In genomic region chr12:87388122-87388774, GRCm38 (mm10) we compare ENCODE assay signal across 8 mouse cellular contexts. TPM values are rescaled to one million over a fixed set of nuclear protein-coding genes. Genes with fewer than 3 reads are reported as not detected.
DNase-seq lines count a peak whose midpoint lies in the region; ATAC-seq and TF ChIP-seq lines count a peak whose summit lies in the region.

Gene Sptlc2 (minus strand): TSS chr12:87388355.

- no peaks in the 10 kb centered on the region for H3K27me3 ChIP-seq in forebrain, embryonic 15.5 days

- peak; percentile 88 for TF ChIP-seq POLR2A in lung, adult 2 months (IDR thresholded peaks at IDR 0.05; ENCODE audit: borderline replicate concordance, extremely low read depth, low read depth, low read length)

- no peak for TF ChIP-seq CTCF in lung, adult 2 months (IDR thresholded peaks at IDR 0.05; ENCODE audit: insufficient read depth, low read length)

- intact Hi-C loops in heart, postnatal 25 days (cut with DNase I), result loop anchor here (2.0 to 5.0 kb wide), 2 partner anchors 21 to 121 kb away; partner anchors contain the start of genes Ahsa1 and Vipas39

- H3K9me3 ChIP-seq in ES-E14 (ENCODE audit: control insufficient read depth, insufficient read depth, low read depth, low read length), result no peaks in the 10 kb centered on the region
- H3K9me3 ChIP-seq in forebrain, embryonic 15.5 days, result no peaks in the 10 kb centered on the region

- peak within 1 kb of the TSS; percentile 45 for H3K27ac ChIP-seq in ES-E14 (ENCODE audit: insufficient read depth, low read depth, low read length, poor library complexity, severe bottlenecking)
- H3K27ac ChIP-seq in forebrain, embryonic 15.5 days (replicated peaks), result peak within 1 kb of the TSS; percentile 81

- peaks cover 0 to 4% of the 10 kb centered on the region in 2 experiments; a peak in 1 of 4 replicates for H3K4me1 ChIP-seq in ES-E14 (ENCODE audit: control insufficient read depth in 2 of 2, insufficient read depth in 2 of 2, low read length in 2 of 2, poor library complexity in 1 of 2)
- peaks cover 22% of the 10 kb centered on the region for H3K4me1 ChIP-seq in forebrain, embryonic 15.5 days
- H3K4me1 ChIP-seq in lung, adult 2 months (ENCODE audit: control insufficient read depth, insufficient read depth, low read length), result peaks cover 7% of the 10 kb centered on the region

- peak within 1 kb of the TSS; percentile 95 to 99 for H3K4me3 ChIP-seq in ES-E14 (ENCODE audit: insufficient read depth in 1 of 2, low read depth in 1 of 2, low read length in 2 of 2, poor library complexity in 1 of 2, severe bottlenecking in 1 of 2)
- H3K4me3 ChIP-seq in forebrain, embryonic 15.5 days, result peak within 1 kb of the TSS; percentile 88
- H3K4me3 ChIP-seq in lung, adult 2 months (replicated peaks; ENCODE audit: extremely low read depth, low read depth, low read length), result peak within 1 kb of the TSS; percentile 91

- WGBS in forebrain, embryonic 15.5 days, result under 1% methylated on average over 45 of the region's 45 CpGs
- 0% methylated on average over 45 of the region's 45 CpGs for WGBS in lung, adult 2 months

- H3K9ac ChIP-seq in ES-E14 (ENCODE audit: insufficient read depth, low read depth, low read length, poor library complexity, severe bottlenecking), result peak within 1 kb of the TSS; percentile 91
- H3K9ac ChIP-seq in forebrain, embryonic 15.5 days (replicated peaks), result peak within 1 kb of the TSS; percentile 89

- peak; percentile 99 for ATAC-seq in forebrain, embryonic 15.5 days (replicated peaks)
- peak; percentile 96 for ATAC-seq in neutrophil, adult 5-6 weeks (ENCODE audit: extremely low read depth, insufficient number of reproducible peaks, low FRiP score, poor library complexity, severe bottlenecking)

- no peaks in the 10 kb centered on the region for H3K36me3 ChIP-seq in ES-E14 (ENCODE audit: control insufficient read depth, insufficient read depth, low read length, poor library complexity, severe bottlenecking)
- no peaks in the 10 kb centered on the region for H3K36me3 ChIP-seq in forebrain, embryonic 15.5 days

- DNase-seq in ES-E14 (ENCODE audit: low read depth, low spot score), result peak; percentile 99
- peak; percentile 100 for DNase-seq in cerebellum, adult 11-12 months
- peak; percentile 100 for DNase-seq in heart, postnatal 25 days (ENCODE audit: low spot score)
- peak; percentile 100 for DNase-seq in layer of hippocampus, adult 18-20 months (ENCODE audit: low spot score in 2 of 2)
- peak; percentile 100 for DNase-seq in lung, adult 2 months
- peak; percentile 99 to 100 for DNase-seq in thymus, adult 18-20 months

- H3K4me2 ChIP-seq in forebrain, embryonic 15.5 days (replicated peaks), result peak within 1 kb of the TSS; percentile 92

- in situ Hi-C loops in ES-E14 (cut with MboI; ENCODE audit: low sequenced_read_pairs in 2 of 2, unreplicated experiment in 2 of 2), result no loop called here

TF ChIP-seq in ES-E14, 5 proteins besides CTCF, POLR2A, EP300 and RAD21:
- no peak for TF ChIP-seq MAFK (IDR thresholded peaks at IDR 0.05; ENCODE audit: insufficient read depth, low read depth, low read length)
- TF ChIP-seq CHD2 (IDR thresholded peaks at IDR 0.05; ENCODE audit: low read depth, low read length), result peak; percentile 84
- TF ChIP-seq ZC3H11A (IDR thresholded peaks at IDR 0.05; ENCODE audit: borderline replicate concordance, low read depth, low read length), result no peak
- no peak for TF ChIP-seq ZNF384 (IDR thresholded peaks at IDR 0.05; ENCODE audit: low read depth, low read length)
- 0 out of 2 replicates have a peak, but pooled peaks have one; percentile 17 for TF ChIP-seq HCFC1 (IDR thresholded peaks at IDR 0.05; ENCODE audit: borderline replicate concordance, insufficient read depth, low read length)

RNA-seq across cellular contexts. Expression of gene Sptlc2, which starts in this region (rescaled TPM):
- total RNA-seq in ES-E14 (2012; rRNA removed), result 182 and 221 TPM in 2 replicates
- 60.8 and 68.3 TPM in 2 replicates for polyA plus RNA-seq in forebrain, embryonic 15.5 days (2015; fragmentation: Nextera tagmentation; extraction: Ambion mirVana)
- total RNA-seq in heart, postnatal 25 days (2021), result 10 to 100 TPM; 25.0 to 26.8 TPM
- 10 to 100 TPM; 24.6 to 40.9 TPM for total RNA-seq in layer of hippocampus, adult 18-20 months (2021)
- polyA plus RNA-seq in lung, adult 2 months (2012; rRNA removed), result 18.6 and 35.0 TPM in 2 replicates
- total RNA-seq in neutrophil, adult 5-6 weeks (2017), result 133 and 147 TPM in 2 replicates

Comparison
In these comparisons a context has a peak if more than half of its experiments do, and no peak if none do; other contexts are left out.
1. Peak in every context shown above with its lines: DNase-seq, ATAC-seq, H3K4me3 ChIP-seq and H3K27ac ChIP-seq.